Mouse (Mus musculus) forebrain, embryonic 11.5 days (tissue): ENCODE data around the gene Clgn. TPM values are rescaled to one million over a fixed set of nuclear protein-coding genes. Genes with fewer than 3 reads are reported as not detected.

Source experiments
- ATAC-seq: fragments of 200-750 bp; cut with Nextera tagmentation; replicated peaks from 2 replicates; pipeline ENCODE4 v1.8.0; 2017; ENCODE audit warnings: moderate TSS enrichment; ENCODE audit not compliant: low FRiP score
- DNase-seq: peaks from one replicate; pipeline ENCODE4 v3.0.0-alpha.2; 2017; ENCODE audit warnings: low spot score
- H3K27ac ChIP-seq: fragments of 300-500 bp; sonication (generic); 2 replicates; pipeline ENCODE4 v1.5.1; 2014; ENCODE audit warnings: low read depth, low read length
- H3K27me3 ChIP-seq: fragments of 300-500 bp; sonication (generic); 2 replicates; pipeline ENCODE4 v1.6.1; 2014; ENCODE audit warnings: mild to moderate bottlenecking, low read length, mixed read lengths; ENCODE audit not compliant: control insufficient read depth, insufficient read depth
- H3K36me3 ChIP-seq: fragments of 300-500 bp; sonication (generic); 2 replicates; pipeline ENCODE4 v1.6.1; 2014; ENCODE audit warnings: mild to moderate bottlenecking, low read length, moderate library complexity, mixed read lengths; ENCODE audit not compliant: control insufficient read depth, insufficient read depth
- H3K4me1 ChIP-seq: fragments of 300-500 bp; sonication (generic); replicated peaks from 2 replicates; pipeline ENCODE4 v1.6.1; 2014; ENCODE audit warnings: low read length, mixed read lengths; ENCODE audit not compliant: control insufficient read depth, insufficient read depth
- H3K4me2 ChIP-seq: fragments of 300-500 bp; sonication (generic); 2 replicates; pipeline ENCODE4 v1.6.1; 2014; ENCODE audit warnings: low read depth, mild to moderate bottlenecking, low read length, moderate library complexity, mixed read lengths; ENCODE audit not compliant: severe bottlenecking
- H3K4me3 ChIP-seq: fragments of 300-500 bp; sonication (generic); 2 replicates; pipeline ENCODE4 v1.5.1; 2014; ENCODE audit warnings: low read depth, low read length
- H3K9ac ChIP-seq: fragments of 300-500 bp; sonication (generic); 2 replicates; pipeline ENCODE4 v1.6.1; 2014; ENCODE audit warnings: low read length
- H3K9me3 ChIP-seq: fragments of 300-500 bp; sonication (generic); 2 replicates; pipeline ENCODE4 v1.6.1; 2016; ENCODE audit warnings: low read length, mixed read lengths; ENCODE audit not compliant: control insufficient read depth
- WGBS: fragments of 180-500 bp; shearing (Covaris S2); extraction: QIAGEN DNeasy Blood & Tissue Kit; methylation state at CpG from one replicate; pipeline ENCODE4 v1.1.7; 2014; 5-methylcytosine and 5-hydroxymethylcytosine counted together
- polyA plus RNA-seq: library from polyadenylated mRNA; unstranded; fragments of >200 nt; fragmentation: Nextera tagmentation; extraction: Ambion mirVana; gene quantifications from 2 replicates; pipeline ENCODE4 v1.2.1, GENCODE M21; 2014

Clgn gene
- polyA plus RNA-seq, 1 experiment from 2014 or later = 6.0 TPM

- no peak overlapping the region for H3K4me2 ChIP-seq
- no peak overlapping the region for H3K4me3 ChIP-seq
- H3K27me3 ChIP-seq = no peaks in the 10 kb centered on the region
- H3K36me3 ChIP-seq = no peaks in the 10 kb centered on the region
- no peak for ATAC-seq
- no peaks in the 10 kb centered on the region for H3K9me3 ChIP-seq
- no peak overlapping the region for H3K27ac ChIP-seq
- H3K9ac ChIP-seq = no peak overlapping the region
- no peak for DNase-seq
- WGBS = 47% methylated on average over 2 of the region's 2 CpGs
- H3K4me1 ChIP-seq = no peaks in the 10 kb centered on the region
Measured at GRCm38 (mm10) chr8:83382850-83383249, 6.8 kb upstream of the Clgn start.

GRCm38 (mm10) chr8:83390006-83390701, 487 bp downstream of the Clgn start:
- H3K4me2 ChIP-seq = peak overlapping the region; percentile 92
- peak overlapping the region; percentile 76 for H3K9ac ChIP-seq
- H3K9me3 ChIP-seq = no peaks in the 10 kb centered on the region
- peak; percentile 58 for DNase-seq
- H3K27me3 ChIP-seq = peaks cover 7% of the 10 kb centered on the region; the same call in 1 of the 2 replicates
- ATAC-seq = peak; percentile 74
- WGBS = 10% methylated on average over 14 of the region's 14 CpGs
- H3K4me3 ChIP-seq = peak overlapping the region; percentile 60
- H3K27ac ChIP-seq = no peak overlapping the region
- no peaks in the 10 kb centered on the region for H3K36me3 ChIP-seq
- peaks cover 2% of the 10 kb centered on the region; the same call in 1 of the 2 replicates for H3K4me1 ChIP-seq

- no peak overlapping the region for H3K9ac ChIP-seq
- no peak for DNase-seq
- H3K4me1 ChIP-seq = peaks cover 2% of the 10 kb centered on the region; the same call in 1 of the 2 replicates
- H3K27me3 ChIP-seq = peaks cover 7% of the 10 kb centered on the region; the same call in 1 of the 2 replicates
- ATAC-seq = no peak
- no peaks in the 10 kb centered on the region for H3K9me3 ChIP-seq
- H3K4me3 ChIP-seq = no peak overlapping the region
- H3K36me3 ChIP-seq = no peaks in the 10 kb centered on the region
- H3K27ac ChIP-seq = no peak overlapping the region
- no peak overlapping the region for H3K4me2 ChIP-seq
- WGBS = 70% methylated on average over 1 of the region's 1 CpGs
Measured at GRCm38 (mm10) chr8:83392521-83392920, 2.9 kb downstream of the Clgn start.

GRCm38 (mm10) chr8:83394325-83394724, 4.7 kb downstream of the Clgn start:
- no peak for ATAC-seq

GRCm38 (mm10) chr8:83396680-83397079, 7.0 kb downstream of the Clgn start:
- Histone ChIP-seq H3K4me3 (no peak overlapping the region), H3K4me2 (no peak overlapping the region), H3K27ac (no peak overlapping the region), H3K36me3 (no peaks in the 10 kb centered on the region), H3K9ac (no peak overlapping the region), H3K27me3 (no peaks in the 10 kb centered on the region), H3K9me3 (no peaks in the 10 kb centered on the region), H3K4me1 (no peaks in the 10 kb centered on the region)
- no peak for ATAC-seq
- no peak for DNase-seq
- WGBS = 93% methylated on average over 6 of the region's 6 CpGs

More at GRCm38 (mm10) chr8:83394325-83394724, 4.7 kb downstream of the Clgn start:
- Histone ChIP-seq H3K27ac (no peak overlapping the region), H3K4me2 (no peak overlapping the region), H3K36me3 (no peaks in the 10 kb centered on the region), H3K9me3 (no peaks in the 10 kb centered on the region), H3K4me3 (no peak overlapping the region), H3K4me1 (peaks cover 2% of the 10 kb centered on the region; the same call in 1 of the 2 replicates), H3K27me3 (peaks cover 7% of the 10 kb centered on the region; the same call in 1 of the 2 replicates), H3K9ac (no peak overlapping the region)
- WGBS = 89% methylated on average over 5 of the region's 5 CpGs
- no peak for DNase-seq

GRCm38 (mm10) chr8:83397726-83398125, 8.1 kb downstream of the Clgn start:
- H3K9ac ChIP-seq = no peak overlapping the region
- 81% methylated on average over 4 of the region's 4 CpGs for WGBS
- no peak for DNase-seq

GRCm38 (mm10) chr8:83405548-83405947, 15.9 kb downstream of the Clgn start:
- DNase-seq = no peak
- Histone ChIP-seq H3K27ac (no peak overlapping the region), H3K4me3 (no peak overlapping the region), H3K9me3 (no peaks in the 10 kb centered on the region), H3K9ac (no peak overlapping the region), H3K36me3 (no peaks in the 10 kb centered on the region), H3K4me2 (no peak overlapping the region), H3K4me1 (no peaks in the 10 kb centered on the region), H3K27me3 (no peaks in the 10 kb centered on the region)
- no peak for ATAC-seq
- 87% methylated on average over 10 of the region's 10 CpGs for WGBS

More at GRCm38 (mm10) chr8:83397726-83398125, 8.1 kb downstream of the Clgn start:
- no peaks in the 10 kb centered on the region for H3K27me3 ChIP-seq
- no peak for ATAC-seq
- no peaks in the 10 kb centered on the region for H3K36me3 ChIP-seq
- H3K4me1 ChIP-seq = no peaks in the 10 kb centered on the region
- H3K27ac ChIP-seq = no peak overlapping the region
- no peak overlapping the region for H3K4me3 ChIP-seq
- no peak overlapping the region for H3K4me2 ChIP-seq
- H3K9me3 ChIP-seq = no peaks in the 10 kb centered on the region

GRCm38 (mm10) chr8:83406836-83407235, 17.2 kb downstream of the Clgn start:
- 32% methylated on average over 6 of the region's 6 CpGs for WGBS

GRCm38 (mm10) chr8:83408496-83408895, 18.8 kb downstream of the Clgn start:
- DNase-seq = no peak
- ATAC-seq = no peak
- H3K27me3 ChIP-seq = no peaks in the 10 kb centered on the region
- H3K9me3 ChIP-seq = no peaks in the 10 kb centered on the region
- H3K4me1 ChIP-seq = no peaks in the 10 kb centered on the region
- no peak overlapping the region for H3K4me2 ChIP-seq
- no peak overlapping the region for H3K4me3 ChIP-seq
- H3K9ac ChIP-seq = no peak overlapping the region
- H3K27ac ChIP-seq = no peak overlapping the region
- no peaks in the 10 kb centered on the region for H3K36me3 ChIP-seq
- 82% methylated on average over 7 of the region's 7 CpGs for WGBS

More at GRCm38 (mm10) chr8:83406836-83407235, 17.2 kb downstream of the Clgn start:
- peak; percentile 66 for DNase-seq
- no peaks in the 10 kb centered on the region for H3K4me1 ChIP-seq
- no peak overlapping the region for H3K9ac ChIP-seq
- H3K9me3 ChIP-seq = no peaks in the 10 kb centered on the region
- H3K27ac ChIP-seq = no peak overlapping the region
- no peaks in the 10 kb centered on the region for H3K36me3 ChIP-seq
- H3K27me3 ChIP-seq = no peaks in the 10 kb centered on the region
- H3K4me3 ChIP-seq = no peak overlapping the region
- no peak overlapping the region for H3K4me2 ChIP-seq
- no peak for ATAC-seq
